Mouse (Mus musculus): ENCODE data around the gene Epm2aip1.

The Epm2aip1 gene

DNA sequence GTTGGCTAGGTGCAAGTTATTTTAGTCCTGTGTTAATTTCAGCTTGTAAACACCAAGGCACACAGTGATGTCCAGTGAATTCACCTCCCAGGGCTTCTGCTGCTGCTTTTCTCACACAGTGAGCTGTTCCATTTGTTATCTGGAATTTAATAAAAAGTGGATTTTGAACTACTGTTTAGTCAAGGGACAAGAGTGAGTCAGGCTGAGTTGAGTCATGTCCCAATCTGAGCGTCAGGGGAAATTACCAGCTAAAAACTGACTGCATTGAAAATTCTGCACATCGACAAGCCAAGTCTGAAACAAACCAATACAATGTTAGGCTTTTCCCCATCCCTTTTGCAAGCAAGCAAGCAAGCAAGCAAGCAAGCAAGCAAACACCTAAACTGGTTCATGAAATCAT, 53.2 kb downstream of the Epm2aip1 start:
- ATAC-seq (ENCODE audit: insufficient number of reproducible peaks, low FRiP score, low TSS enrichment): no peak
